Mouse (Mus musculus): ENCODE measurements around the gene Krt90. TPM values are rescaled to one million over a fixed set of nuclear protein-coding genes. Genes with fewer than 3 reads are reported as not detected.

Gene Krt90
- 0.05 and 0.08 TPM in 2 replicates for polyA plus RNA-seq (2012; rRNA removed)

DNA sequence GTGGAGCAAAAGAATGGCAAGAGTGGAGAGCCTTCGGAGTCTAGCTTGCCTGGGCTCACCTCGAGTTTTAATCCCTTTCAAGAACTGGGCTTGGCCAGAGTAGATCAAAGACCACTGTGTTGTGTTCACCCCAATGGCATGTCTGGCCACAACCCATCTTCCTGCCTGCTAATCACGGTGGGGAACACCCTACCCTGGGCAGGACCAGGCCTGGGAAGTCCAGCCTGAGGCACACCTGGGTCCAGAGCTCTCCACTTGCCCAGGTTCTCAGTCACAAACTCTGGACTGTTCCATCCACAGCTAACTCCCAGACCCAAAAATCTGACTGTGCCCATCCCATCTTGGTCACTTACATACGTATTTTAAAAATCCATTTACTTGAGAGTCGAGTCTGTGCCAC is at the start of gene Krt90:
Gene Krt90, minus strand, starts transcription at position 101 of the 400 bp plus-strand sequence.

GRCm38 (mm10) chr15:101573796-101574345 is 11.1 kb upstream of the Krt90 start, which contains the start of gene Krt75:
Krt75 (minus strand) TSS chr15:101573904.

GRCm38 (mm10) chr15:101550567-101550966 is 12.2 kb downstream of the Krt90 start, which contains the start of gene Krt82:
Krt82 (minus strand) TSS chr15:101550667.

DNA sequence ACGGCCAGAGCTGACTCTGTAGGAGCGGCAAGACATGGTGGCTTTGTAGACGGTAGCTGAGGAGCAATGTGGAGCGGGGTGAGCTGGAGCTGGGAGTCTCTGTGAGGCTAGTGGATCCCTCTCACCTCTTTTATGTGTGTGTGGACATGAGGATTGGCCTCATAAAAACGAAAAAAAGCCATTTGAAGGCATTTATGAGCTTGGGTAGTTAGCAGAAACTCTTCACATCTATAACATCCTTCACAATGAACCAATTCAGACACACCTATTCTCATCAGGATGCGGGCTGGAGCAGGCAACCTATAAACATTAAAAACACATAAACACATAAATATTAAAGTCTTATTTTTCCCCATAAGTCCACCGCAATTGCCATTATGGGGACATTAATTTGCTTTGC is 30.0 kb downstream of the Krt90 start, which contains the start of gene Krt84:
Gene Krt84, minus strand, starts transcription at position 101 of the 400 bp plus-strand sequence.

GRCm38 (mm10) chr15:101517161-101517560 is 45.6 kb downstream of the Krt90 start, which contains the start of gene Gm49425:
Gm49425 (minus strand) TSS chr15:101517261.

Other genes with a start within 250 kb of the Krt90 start
- 0.15 and 0.64 TPM in 2 replicates for gene Krt80, start 192.8 kb downstream of the Krt90 start, polyA plus RNA-seq (2012; rRNA removed)
- 0.80 and 4.7 TPM in 2 replicates for gene Krt7, start 151.9 kb downstream of the Krt90 start, polyA plus RNA-seq (2012; rRNA removed)
- gene Krt87, start 124.1 kb downstream of the Krt90 start, polyA plus RNA-seq (2012; rRNA removed), result 0.09 and 0.35 TPM in 2 replicates
- gene Krt88, start 115.2 kb downstream of the Krt90 start, polyA plus RNA-seq (2012; rRNA removed), result not detected in 2 replicates
- not detected in 2 replicates for gene Krt81, start 99.2 kb downstream of the Krt90 start, polyA plus RNA-seq (2012; rRNA removed)
- gene Krt86, start 89.5 kb downstream of the Krt90 start, polyA plus RNA-seq (2012; rRNA removed), result not detected in 2 replicates
- 0.05 TPM in 1 of 2 replicates, not detected in the other for gene Krt83, start 71.4 kb downstream of the Krt90 start, polyA plus RNA-seq (2012; rRNA removed)
- not detected in 2 replicates for gene Gm49425, start 45.7 kb downstream of the Krt90 start, polyA plus RNA-seq (2012; rRNA removed)
- gene Krt84, start 30.1 kb downstream of the Krt90 start, polyA plus RNA-seq (2012; rRNA removed), result 0.04 TPM in 1 of 2 replicates, not detected in the other
- gene Krt82, start 12.3 kb downstream of the Krt90 start, polyA plus RNA-seq (2012; rRNA removed), result not detected in 2 replicates
- 0.04 and 0.21 TPM in 2 replicates for gene Krt75, start 11.0 kb upstream of the Krt90 start, polyA plus RNA-seq (2012; rRNA removed)
- not detected in 2 replicates for gene Gm5414, start 65.2 kb upstream of the Krt90 start, polyA plus RNA-seq (2012; rRNA removed)
- gene Gm5478, start 84.4 kb upstream of the Krt90 start, polyA plus RNA-seq (2012; rRNA removed), result not detected in 2 replicates
- gene Krt6b, start 117.3 kb upstream of the Krt90 start, polyA plus RNA-seq (2012; rRNA removed), result not detected in 2 replicates
- 0.02 and 0.88 TPM in 2 replicates for gene Krt6a, start 131.4 kb upstream of the Krt90 start, polyA plus RNA-seq (2012; rRNA removed)
- gene Krt5, start 149.9 kb upstream of the Krt90 start, polyA plus RNA-seq (2012; rRNA removed), result 5.6 and 59.9 TPM in 2 replicates
- gene Krt71, start 180.2 kb upstream of the Krt90 start, polyA plus RNA-seq (2012; rRNA removed), result 0.04 and 0.24 TPM in 2 replicates
- gene Krt72, start 223.5 kb upstream of the Krt90 start, polyA plus RNA-seq (2012; rRNA removed), result 0.15 TPM in 1 of 2 replicates, not detected in the other
- 0.76 and 0.79 TPM in 2 replicates for gene Krt73, start 239.4 kb upstream of the Krt90 start, polyA plus RNA-seq (2012; rRNA removed)